Mouse (Mus musculus) E14TG2a.4 (cell line): ENCODE measurements at regions not wholly inside any gene's neighbourhood (a gene's known extent, or its start where the extent isn't known, plus 50 kb on each side); places are given as distances from the start of the nearest gene placed in this dataset.

ENCODE experiments used
- CTCF ChIP-seq: conservative IDR thresholded peaks from 2 replicates; pipeline ENCODE4 v1.5.1; 2014; ENCODE audit warnings: low read length
- NANOG ChIP-seq: IDR thresholded peaks from 2 replicates; pipeline ENCODE4 v1.6.1; 2014; ENCODE audit warnings: borderline replicate concordance, low read length, mixed read lengths
- POU5F1 ChIP-seq: IDR thresholded peaks from 2 replicates; pipeline ENCODE4 v1.6.1; 2014; ENCODE audit warnings: low read length, borderline replicate concordance

DNA sequence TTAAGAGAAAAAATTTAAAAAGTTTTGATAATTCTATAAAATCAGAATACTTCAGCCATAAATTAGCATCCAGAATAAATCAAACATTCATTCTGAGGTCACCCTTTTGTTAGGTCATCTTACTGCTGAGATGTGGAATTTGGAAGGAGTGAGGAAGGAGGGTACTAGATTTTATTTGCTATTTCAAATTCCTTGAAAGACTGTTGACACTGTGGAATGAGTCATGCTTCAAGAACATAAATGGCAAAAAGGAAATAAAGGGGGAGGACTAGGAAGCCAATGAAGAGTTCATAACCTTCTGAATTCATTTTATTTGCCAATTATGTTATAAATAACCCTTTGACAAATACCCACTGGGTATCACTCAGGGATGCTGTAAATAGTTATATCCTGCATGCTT lies 324.6 kb downstream of the Adcyap1 start:
- no peak for TF ChIP-seq CTCF
- TF ChIP-seq NANOG = no peak
- TF ChIP-seq POU5F1 = no peak
